Mouse (Mus musculus) ovary, postnatal 14 days (tissue): ENCODE results near the gene Ncaph2.

Source experiments
- DNase-seq: peaks from one replicate; pipeline ENCODE4 v3.0.0; 2022; ENCODE audit warnings: low spot score

The Ncaph2 gene

DNA sequence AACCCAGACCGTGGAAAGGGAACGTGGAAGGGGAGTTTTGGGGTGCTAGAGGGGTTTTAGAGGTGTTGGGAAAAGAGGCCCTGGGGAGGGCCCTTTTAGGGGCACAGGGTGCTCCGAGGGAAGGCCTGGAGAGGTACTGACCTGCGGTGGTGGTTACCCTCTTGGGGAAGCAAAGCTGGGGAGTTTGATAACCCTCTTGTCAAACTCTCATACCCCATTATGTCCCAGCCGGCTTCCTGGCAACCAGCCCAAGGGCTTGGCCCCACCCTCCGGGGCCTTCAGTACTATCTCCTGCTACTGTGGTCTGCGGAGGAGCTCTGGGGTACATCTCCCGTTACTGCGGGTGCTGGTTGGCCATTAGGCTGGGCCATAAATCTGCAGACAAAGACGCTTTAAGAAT is 23.9 kb downstream of the Ncaph2 start:
- DNase-seq = no peak

DNA sequence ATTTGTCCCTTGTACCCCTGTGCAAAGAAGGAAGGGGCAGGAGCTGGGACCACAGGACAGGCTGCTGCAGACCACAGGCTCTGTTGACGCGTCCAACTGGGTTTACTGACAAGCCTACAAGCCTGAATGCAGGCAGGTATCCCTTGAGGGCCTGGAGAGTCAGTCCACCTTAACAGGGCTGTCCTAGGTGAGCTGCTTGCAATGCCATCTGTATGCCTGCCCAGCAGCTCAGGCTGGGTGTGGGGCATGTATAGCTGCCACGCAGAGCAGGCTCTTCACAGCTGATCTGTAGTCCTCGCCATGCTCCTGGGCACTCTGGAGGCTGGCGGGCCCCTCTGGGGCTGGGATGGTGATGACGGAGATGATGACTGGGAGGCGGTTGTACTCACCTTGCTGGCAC is 29.1 kb downstream of the Ncaph2 start, which contains the start of gene Klhdc7b:
TSS of gene Klhdc7b (plus strand) at position 301 of the 400 bp plus-strand sequence.
- DNase-seq = no peak

DNA sequence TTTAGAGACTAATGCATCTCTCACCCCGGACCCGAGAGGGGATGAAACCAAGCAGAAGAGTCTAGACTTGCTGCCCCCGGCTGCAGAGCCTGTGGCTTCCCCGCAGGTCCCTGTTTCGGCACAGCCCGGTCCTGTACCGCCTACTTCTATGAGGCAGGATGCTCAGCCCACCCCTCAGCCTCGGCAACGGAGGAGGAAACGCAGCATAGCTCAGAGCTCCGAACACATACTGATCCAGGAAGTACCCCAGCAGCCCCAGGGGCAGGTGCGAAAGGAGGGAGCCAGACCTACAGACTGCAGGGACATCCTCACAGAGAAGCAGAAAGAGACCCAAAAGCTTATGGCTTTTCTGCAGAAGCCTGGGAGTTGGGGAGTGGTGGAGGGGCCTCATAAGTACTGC is 31.6 kb downstream of the Ncaph2 start:
- no peak for DNase-seq

DNA sequence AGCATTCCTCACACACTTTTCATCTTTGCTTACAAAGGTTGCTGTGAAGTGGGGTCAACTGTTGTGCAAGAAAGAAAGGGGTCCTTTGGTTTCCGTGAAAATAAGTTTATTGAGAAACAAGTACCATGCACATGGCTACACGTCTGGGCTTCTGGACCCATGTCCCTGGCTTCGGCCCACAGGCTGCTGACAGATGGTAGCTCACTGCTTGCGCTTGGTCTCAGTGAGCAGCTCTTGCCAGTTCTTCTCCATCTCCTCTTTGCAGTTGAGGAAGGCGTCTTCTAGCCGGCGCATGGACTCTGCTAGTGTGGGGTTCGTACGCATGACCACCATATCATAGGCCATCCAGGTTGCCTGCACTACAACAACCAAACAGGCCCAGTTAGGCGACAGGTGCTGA is 34.6 kb downstream of the Ncaph2 start:
- no peak for DNase-seq

DNA sequence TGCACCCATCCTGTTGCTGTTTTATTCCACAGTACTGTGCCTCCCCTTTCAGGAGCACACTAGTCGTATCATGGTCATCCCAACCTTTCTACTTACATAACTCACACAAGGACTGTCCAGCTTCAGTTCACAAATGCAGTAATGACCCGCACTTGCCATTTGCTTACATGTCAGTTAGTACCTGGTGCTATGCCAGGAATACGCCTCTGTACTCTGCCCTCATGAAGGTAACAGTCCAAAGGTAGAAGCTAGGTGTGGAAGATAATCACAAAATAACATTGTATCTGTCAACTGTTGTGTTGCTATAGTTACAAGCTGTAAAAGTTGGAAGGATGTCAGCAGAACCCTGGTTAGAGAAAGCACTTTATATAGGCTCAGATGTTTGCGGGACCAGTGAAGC is 41.4 kb downstream of the Ncaph2 start:
- no peak for DNase-seq

DNA sequence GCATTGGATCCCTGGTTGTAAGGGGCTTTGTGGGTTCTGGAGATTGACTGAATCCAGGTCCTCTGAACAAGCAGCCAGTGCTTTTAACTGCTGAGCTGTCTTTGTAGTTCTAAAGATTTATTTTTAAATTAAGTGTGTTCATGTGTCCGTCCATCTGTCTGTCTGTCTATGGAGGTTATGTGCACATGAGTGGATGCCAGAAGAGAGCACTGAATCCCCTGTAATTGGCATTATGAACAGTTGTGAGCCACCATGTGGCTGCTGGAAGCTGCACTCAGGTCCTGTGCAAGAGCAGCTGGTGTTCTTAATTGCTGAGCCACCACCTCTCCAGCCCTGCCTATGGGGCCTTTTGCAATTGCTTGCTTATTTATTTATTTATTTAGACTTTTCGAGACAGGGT is 42.6 kb downstream of the Ncaph2 start:
- DNase-seq = no peak

DNA sequence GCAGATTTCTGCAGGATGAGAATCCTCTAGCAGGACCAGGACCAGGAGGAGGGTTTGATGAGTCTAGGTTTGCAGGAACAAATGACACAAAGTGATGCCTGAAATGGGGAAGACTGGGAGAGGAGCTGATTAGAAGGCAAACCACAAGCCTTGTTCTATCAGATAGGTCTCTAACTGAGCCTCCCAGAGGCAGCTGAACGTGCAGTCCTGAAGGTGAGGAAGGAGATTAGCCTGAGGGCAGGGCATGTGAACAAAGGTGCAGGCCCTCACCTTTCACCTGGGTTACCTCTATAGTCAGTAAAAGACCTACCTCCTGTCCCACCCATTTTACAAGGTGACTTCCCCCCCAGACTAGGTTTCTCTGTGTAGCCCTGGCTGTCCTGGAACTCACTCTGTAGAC is 44.2 kb downstream of the Ncaph2 start:
- no peak for DNase-seq

DNA sequence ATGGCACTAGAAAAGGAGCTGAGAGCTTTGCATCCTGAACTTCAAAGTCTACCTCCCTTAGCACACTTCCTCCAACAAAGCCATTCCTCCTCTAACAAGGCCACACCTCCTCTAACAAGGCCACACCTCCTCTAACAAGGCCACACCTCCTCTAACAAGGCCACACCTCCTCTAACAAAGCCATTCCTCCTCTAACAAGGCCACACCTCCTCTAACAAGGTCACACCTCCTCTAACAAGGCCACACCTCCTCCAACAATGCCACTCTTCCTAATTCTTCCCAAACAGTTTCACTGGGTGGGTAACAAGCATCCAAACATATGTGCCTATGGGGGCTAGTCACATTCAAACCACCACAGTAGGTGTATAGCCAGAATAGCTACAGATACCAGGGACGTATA is 47.0 kb downstream of the Ncaph2 start:
- no peak for DNase-seq

DNA sequence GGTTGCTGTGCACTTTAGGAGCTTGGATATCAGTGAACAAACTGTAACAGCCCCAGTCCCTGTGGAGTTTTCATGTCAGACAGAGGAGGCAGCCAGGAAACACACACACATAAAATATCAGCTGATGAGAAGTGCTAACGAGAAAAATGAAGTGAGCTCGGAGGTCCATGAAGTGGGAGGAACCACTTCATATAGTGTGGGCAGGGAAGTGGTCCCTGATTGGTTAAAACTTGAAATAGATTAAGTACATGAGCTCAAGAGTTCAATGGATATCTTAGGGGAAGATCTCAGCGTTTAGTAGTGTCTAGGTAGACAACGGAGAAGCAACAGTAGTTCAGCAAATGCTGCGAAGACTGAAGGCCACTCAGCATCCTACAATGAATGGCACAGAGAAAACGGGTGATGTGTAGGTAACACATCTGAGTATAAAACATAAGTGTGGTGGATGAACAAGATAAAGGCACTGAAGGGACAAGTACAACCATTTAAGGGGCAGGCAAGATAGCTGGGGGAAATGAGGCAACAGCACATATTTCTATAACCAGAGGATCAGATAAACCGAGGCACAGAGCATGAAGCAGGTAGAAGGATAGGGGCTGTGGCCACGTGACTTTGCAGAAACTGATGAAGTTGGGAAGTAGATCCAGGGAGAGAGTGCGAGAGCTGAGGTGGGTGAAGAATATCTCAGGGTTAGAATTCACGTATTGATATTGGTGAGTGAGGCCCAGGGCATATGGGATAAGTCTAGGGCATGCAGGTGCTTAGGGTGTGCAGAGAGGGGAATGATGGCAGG is 49.5 kb downstream of the Ncaph2 start:
- no peak for DNase-seq

DNA sequence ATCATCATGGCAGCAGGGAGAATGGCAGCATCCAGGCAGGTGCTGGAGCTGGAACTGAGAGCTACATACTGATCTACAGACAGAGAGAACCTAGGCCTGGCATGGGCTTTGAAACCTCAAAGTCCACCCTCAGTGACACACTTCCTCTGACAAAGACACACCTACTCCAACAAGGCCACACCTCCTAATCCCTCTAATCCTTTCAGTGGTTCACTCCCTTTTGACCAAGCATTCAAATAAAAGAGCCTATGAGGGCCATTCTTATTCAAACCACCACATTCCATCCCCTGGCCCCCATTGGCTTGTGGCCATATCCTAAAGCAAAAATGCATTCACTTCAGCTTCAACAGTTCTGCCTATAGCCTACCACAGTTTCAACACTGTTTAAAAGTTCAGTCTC is 51.2 kb downstream of the Ncaph2 start:
- no peak for DNase-seq

DNA sequence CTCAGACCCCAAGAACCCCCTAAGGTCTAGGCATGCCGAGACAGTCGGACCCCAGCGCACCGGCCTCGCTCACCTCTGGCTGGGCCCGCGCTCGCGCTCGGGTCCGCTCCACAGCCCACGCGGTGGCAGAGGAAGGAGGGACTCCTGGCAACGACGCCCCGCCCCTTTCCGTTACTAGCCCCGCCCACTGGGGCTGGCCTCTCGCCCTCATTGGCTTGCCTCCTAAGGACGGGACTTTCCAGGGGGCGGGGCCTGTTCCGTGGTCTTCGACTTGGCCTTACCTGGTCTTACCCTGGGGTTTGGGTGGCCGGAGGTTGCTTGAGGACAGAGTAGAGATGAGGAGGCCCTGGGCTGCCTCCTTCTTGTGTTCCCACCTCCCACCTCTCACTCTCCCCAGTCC is 54.6 kb downstream of the Ncaph2 start, which contains the start of gene Syce3:
TSS of gene Syce3 (minus strand) at position 386 of the 400 bp plus-strand sequence.
- no peak for DNase-seq

DNA sequence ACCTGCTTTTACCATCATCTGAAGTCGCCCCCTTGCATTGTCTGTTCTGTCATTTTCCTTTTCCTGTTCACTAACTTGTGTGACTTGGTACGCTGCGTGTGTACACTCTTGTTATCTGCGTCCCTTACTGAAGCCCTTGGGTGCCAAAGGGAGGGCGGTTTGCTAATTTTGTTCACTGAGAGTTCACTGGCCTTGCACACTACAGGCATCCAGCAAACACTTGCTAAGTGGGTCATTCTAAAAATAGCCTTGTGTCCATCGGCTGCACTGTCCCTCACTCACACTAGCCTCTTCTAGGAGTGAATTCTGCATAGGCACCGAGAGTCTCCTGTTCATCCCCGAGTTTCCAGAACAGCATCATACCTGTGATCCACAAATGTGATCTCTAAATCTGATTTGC is 59.8 kb downstream of the Ncaph2 start:
- no peak for DNase-seq

DNA sequence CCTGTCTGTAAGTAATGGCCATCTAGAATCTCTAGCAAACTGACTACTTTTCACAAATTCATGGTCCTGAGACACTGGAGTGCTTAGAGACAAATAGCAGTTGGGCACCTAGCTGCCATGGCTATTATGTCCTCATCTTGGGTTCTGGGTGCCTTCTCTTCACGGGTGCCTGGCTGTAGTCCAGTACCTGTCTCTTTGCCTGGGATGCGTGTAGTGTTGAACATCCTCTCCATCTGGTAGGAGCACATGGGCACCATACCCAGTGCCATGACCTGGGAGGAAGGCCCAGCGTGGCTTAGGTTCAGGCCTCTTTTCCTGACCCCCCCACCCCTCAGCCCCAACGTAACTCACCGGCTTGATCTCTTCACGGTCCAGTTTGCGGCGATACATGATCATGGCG is 66.4 kb downstream of the Ncaph2 start:
- no peak for DNase-seq
